Mouse (Mus musculus): Measurements from ENCODE around the gene Bfsp2.

Bfsp2 gene

GRCm38 (mm10) chr9:103383576-103383975 is 96.6 kb downstream of the Bfsp2 start:
- DNase-seq (ENCODE audit: low read depth), result no peak

- no peak for DNase-seq (ENCODE audit: low read depth)
These were observed 97.2 kb downstream of the Bfsp2 start for GRCm38 (mm10) chr9:103382989-103383388.

- no peak for DNase-seq (ENCODE audit: low read depth)
These were observed 99.7 kb downstream of the Bfsp2 start for GRCm38 (mm10) chr9:103380566-103380965.

GRCm38 (mm10) chr9:103379199-103379598 is 101.0 kb downstream of the Bfsp2 start:
- DNase-seq (ENCODE audit: low read depth), result no peak

- DNase-seq (ENCODE audit: low read depth), result no peak
These were observed 101.5 kb downstream of the Bfsp2 start for GRCm38 (mm10) chr9:103378686-103379085.

GRCm38 (mm10) chr9:103376346-103377320 is 103.6 kb downstream of the Bfsp2 start:
- DNase-seq (ENCODE audit: low read depth), result no peak

Measured in naive thymus-derived CD4-positive, alpha-beta T cell, adult 2 months (primary cell).